Mouse (Mus musculus) MEL (cell line): Measurements from ENCODE around the gene Apoa5. TPM values are rescaled to one million over a fixed set of nuclear protein-coding genes. Genes with fewer than 3 reads are reported as not detected.

Experiments used
- DNase-seq: peaks from one replicate; pipeline ENCODE4 v3.0.0; 2011; ENCODE audit warnings: low read depth, low spot score
- H3K27ac ChIP-seq: 2 replicates; pipeline ENCODE4 v1.5.1; 2012; ENCODE audit warnings: low read depth, mild to moderate bottlenecking, control low read depth, low read length, moderate library complexity; ENCODE audit not compliant: control insufficient read depth
- H3K27me3 ChIP-seq, 2 experiments: fragments of 150-350 bp in 1 of 2; sonication (generic) in 1 of 2; 2 replicates each; pipeline ENCODE4 v1.6.1; 2012; ENCODE audit warnings: low read length in 2 of 2, mild to moderate bottlenecking in 2 of 2, improper control_type of control experiment in 1 of 2, moderate library complexity in 1 of 2; ENCODE audit not compliant: insufficient read depth in 2 of 2, control insufficient read depth in 1 of 2
- H3K36me3 ChIP-seq, 2 experiments: 2 replicates each; pipeline ENCODE4 v1.6.1; 2012 to 2014; ENCODE audit warnings: low read length in 2 of 2, improper control_type of control experiment in 1 of 2, inconsistent platforms in 1 of 2, mild to moderate bottlenecking in 1 of 2; ENCODE audit not compliant: insufficient read depth in 2 of 2, control insufficient read depth in 1 of 2
- H3K4me1 ChIP-seq, 2 experiments: fragments of 150-350 bp in 1 of 2; sonication (generic) in 1 of 2; 2 replicates each; pipeline ENCODE4 v1.6.1; 2012; ENCODE audit warnings: low read length in 2 of 2, improper control_type of control experiment in 1 of 2, mild to moderate bottlenecking in 1 of 2; ENCODE audit not compliant: insufficient read depth in 2 of 2, control insufficient read depth in 1 of 2
- H3K4me3 ChIP-seq, 2 experiments: fragments of 150-350 bp in 1 of 2; sonication (generic) in 1 of 2; 2 replicates each; pipeline ENCODE4 v1.5.1; 2012; ENCODE audit warnings: low read depth in 2 of 2, low read length in 2 of 2, mild to moderate bottlenecking in 2 of 2, moderate library complexity in 2 of 2, control low read depth in 1 of 2, improper control_type of control experiment in 1 of 2; ENCODE audit not compliant: control insufficient read depth in 1 of 2, insufficient read depth in 1 of 2
- H3K79me2 ChIP-seq: 2 replicates; pipeline ENCODE4 v1.6.1; 2012; ENCODE audit warnings: mild to moderate bottlenecking, low read length, moderate library complexity; ENCODE audit not compliant: control insufficient read depth, poor library complexity, insufficient read depth
- H3K9ac ChIP-seq: 2 replicates; pipeline ENCODE4 v1.6.1; 2012; ENCODE audit warnings: low read depth, mild to moderate bottlenecking, control low read depth, low read length, moderate library complexity; ENCODE audit not compliant: control insufficient read depth, poor library complexity, severe bottlenecking
- H3K9me3 ChIP-seq: fragments of 150-350 bp; sonication (generic); replicated peaks from 2 replicates; pipeline ENCODE4 v1.6.1; 2012; ENCODE audit warnings: mild to moderate bottlenecking, low read length, improper control_type of control experiment, moderate library complexity; ENCODE audit not compliant: insufficient read depth
- BHLHE40 ChIP-seq: IDR thresholded peaks from 2 replicates; pipeline ENCODE4 v1.6.1; 2012; ENCODE audit warnings: low read depth, mild to moderate bottlenecking, inconsistent platforms, low read length, improper control_type of control experiment, borderline replicate concordance
- CHD1 ChIP-seq: IDR thresholded peaks from 2 replicates; pipeline ENCODE4 v1.6.1; 2012; ENCODE audit warnings: low read depth, mild to moderate bottlenecking, inconsistent platforms, low read length, improper control_type of control experiment
- CHD2 ChIP-seq: IDR thresholded peaks from 2 replicates; pipeline ENCODE4 v1.6.1; 2011; ENCODE audit warnings: low read length, improper control_type of control experiment
- CTCF ChIP-seq, 3 experiments: IDR thresholded peaks in 2 of 3; conservative IDR thresholded peaks in 1 of 3; 2 replicates each; pipeline ENCODE4 v1.5.1; 2011 to 2012; ENCODE audit warnings: low read length in 3 of 3, low read depth in 2 of 3, mild to moderate bottlenecking in 2 of 3, improper control_type of control experiment in 1 of 3, inconsistent platforms in 1 of 3, mixed read lengths in 1 of 3, moderate library complexity in 1 of 3; ENCODE audit not compliant: control insufficient read depth in 1 of 3, insufficient read depth in 1 of 3, poor library complexity in 1 of 3, severe bottlenecking in 1 of 3
- E2F4 ChIP-seq: IDR thresholded peaks from 2 replicates; pipeline ENCODE4 v1.6.1; 2011; ENCODE audit warnings: low read depth, low read length, improper control_type of control experiment, borderline replicate concordance
- EP300 ChIP-seq, 2 experiments: IDR thresholded peaks; 2 replicates each; pipeline ENCODE4 v1.6.1; 2011; ENCODE audit warnings: improper control_type of control experiment in 2 of 2, low read length in 2 of 2, low read depth in 1 of 2, mild to moderate bottlenecking in 1 of 2
- GABPA ChIP-seq: IDR thresholded peaks from 2 replicates; pipeline ENCODE4 v1.6.1; 2012; ENCODE audit warnings: low read depth, mild to moderate bottlenecking, inconsistent platforms, low read length, improper control_type of control experiment, moderate library complexity
- HCFC1 ChIP-seq: IDR thresholded peaks from 2 replicates; pipeline ENCODE4 v1.6.1; 2012; ENCODE audit warnings: low read depth, mild to moderate bottlenecking, inconsistent platforms, low read length, improper control_type of control experiment, moderate library complexity
- JUND ChIP-seq: IDR thresholded peaks from 2 replicates; pipeline ENCODE4 v1.6.1; 2011; ENCODE audit warnings: low read depth, mild to moderate bottlenecking, improper control_type of control experiment, low read length
- KAT2A ChIP-seq: conservative IDR thresholded peaks from 2 replicates; pipeline ENCODE4 v1.6.1; 2012; ENCODE audit warnings: low read depth, low read length, improper control_type of control experiment, inconsistent platforms
- MAFK ChIP-seq: IDR thresholded peaks from 2 replicates; pipeline ENCODE4 v1.6.1; 2011; ENCODE audit warnings: low read depth, mild to moderate bottlenecking, low read length, improper control_type of control experiment, borderline replicate concordance
- MAX ChIP-seq: IDR thresholded peaks from 2 replicates; pipeline ENCODE4 v1.6.1; 2011; ENCODE audit warnings: low read length, improper control_type of control experiment
- MYB ChIP-seq: IDR thresholded peaks from 2 replicates; pipeline ENCODE4 v1.6.1; 2011; ENCODE audit warnings: mild to moderate bottlenecking, low read depth, low read length, improper control_type of control experiment
- MYC ChIP-seq: IDR thresholded peaks from 2 replicates; pipeline ENCODE4 v1.6.1; 2011; ENCODE audit warnings: low read depth, mild to moderate bottlenecking, low read length, improper control_type of control experiment, moderate library complexity
- NRF1 ChIP-seq: IDR thresholded peaks from 2 replicates; pipeline ENCODE4 v1.6.1; 2014; ENCODE audit warnings: low read depth, mild to moderate bottlenecking, inconsistent platforms, low read length, improper control_type of control experiment, moderate library complexity; ENCODE audit not compliant: poor library complexity, insufficient read depth, severe bottlenecking
- POLR2AphosphoS2 ChIP-seq: IDR thresholded peaks from 2 replicates; pipeline ENCODE4 v1.6.1; 2011; ENCODE audit warnings: low read length, improper control_type of control experiment
- POLR2AphosphoS5 ChIP-seq: IDR thresholded peaks from 2 replicates; pipeline ENCODE4 v1.6.1; 2012; ENCODE audit warnings: low read depth, borderline replicate concordance, mild to moderate bottlenecking, inconsistent platforms, low read length, moderate library complexity, mixed read lengths
- RAD21 ChIP-seq: IDR thresholded peaks from 2 replicates; pipeline ENCODE4 v1.6.1; 2011; ENCODE audit warnings: mild to moderate bottlenecking, low read depth, low read length, improper control_type of control experiment
- RCOR1 ChIP-seq: IDR thresholded peaks from 2 replicates; pipeline ENCODE4 v1.6.1; 2012; ENCODE audit warnings: low read depth, mild to moderate bottlenecking, inconsistent platforms, low read length, improper control_type of control experiment
- SIN3A ChIP-seq: IDR thresholded peaks from 2 replicates; pipeline ENCODE4 v1.6.1; 2012; ENCODE audit warnings: low read length, improper control_type of control experiment, inconsistent platforms
- SMC3 ChIP-seq: IDR thresholded peaks from 2 replicates; pipeline ENCODE4 v1.6.1; 2011; ENCODE audit warnings: low read depth, low read length, improper control_type of control experiment
- TAL1 ChIP-seq: IDR thresholded peaks from 2 replicates; pipeline ENCODE4 v1.6.1; 2012; ENCODE audit warnings: mild to moderate bottlenecking, inconsistent platforms, low read length, moderate library complexity, mixed read lengths
- TBP ChIP-seq: IDR thresholded peaks from 2 replicates; pipeline ENCODE4 v1.8.0; 2011; ENCODE audit warnings: low read depth, low read length, improper control_type of control experiment
- TCF12 ChIP-seq: IDR thresholded peaks from 2 replicates; pipeline ENCODE4 v1.6.1; 2014; ENCODE audit warnings: low read depth, mild to moderate bottlenecking, inconsistent platforms, low read length, improper control_type of control experiment, moderate library complexity
- UBTF ChIP-seq: IDR thresholded peaks from 2 replicates; pipeline ENCODE4 v1.6.1; 2012; ENCODE audit warnings: low read depth, mild to moderate bottlenecking, inconsistent platforms, low read length, improper control_type of control experiment, moderate library complexity, borderline replicate concordance; ENCODE audit not compliant: insufficient read depth
- USF2 ChIP-seq, 2 experiments: IDR thresholded peaks; 2 replicates each; pipeline ENCODE4 v1.6.1; 2011 to 2012; ENCODE audit warnings: improper control_type of control experiment in 2 of 2, low read length in 2 of 2, borderline replicate concordance in 1 of 2, inconsistent platforms in 1 of 2, low read depth in 1 of 2, mild to moderate bottlenecking in 1 of 2; ENCODE audit not compliant: insufficient read depth in 1 of 2
- ZKSCAN1 ChIP-seq: IDR thresholded peaks from 2 replicates; pipeline ENCODE4 v1.6.1; 2012; ENCODE audit warnings: low read depth, mild to moderate bottlenecking, inconsistent platforms, low read length, improper control_type of control experiment, moderate library complexity
- polyA plus RNA-seq, 2 experiments: library from polyadenylated mRNA; stranded (reverse) in 1 of 2; unstranded in 1 of 2; fragments of >175 nt in 1 of 2; fragments of >200 nt in 1 of 2; gene quantifications; 2 replicates each; pipeline versions ENCODE4 v1.2.1 to v1.2.4; 2012; ENCODE audit warnings: low replicate concordance in 2 of 2, low read depth in 1 of 2; ENCODE audit not compliant: insufficient read length in 2 of 2, insufficient read depth in 1 of 2, missing spikeins in 1 of 2
- total RNA-seq: library from RNA; depleted of rRNA; stranded (reverse); fragments of 300-350 nt; gene quantifications from 2 replicates; pipeline ENCODE4 v1.2.3, GENCODE M21; 2012

The Apoa5 gene
- total and polyA plus RNA-seq, 3 experiments: 0.04 TPM; not detected in 2

- Histone ChIP-seq H3K9me3 (no peaks in the 10 kb centered on the region), H3K27me3 (no peaks in the 10 kb centered on the region), H3K27ac (no peak within 1 kb of the TSS), H3K36me3 (no peaks in the 10 kb centered on the region), H3K4me1 (0 out of 4 replicates have a peak, but pooled peaks cover 0 to 3% of the 10 kb centered on the region in 2 experiments), H3K4me3 (no peak within 1 kb of the TSS), H3K79me2 (no peaks in the 10 kb centered on the region; the same call in 1 of the 2 replicates), H3K9ac (no peak within 1 kb of the TSS)
- TF ChIP-seq USF2 (IDR thresholded peaks at IDR 0.05; ENCODE audit: borderline replicate concordance in 1 of 2, insufficient read depth in 1 of 2, low read depth in 1 of 2, low read length in 2 of 2): no peak
- DNase-seq: no peak
Measured at GRCm38 (mm10) chr9:46235596-46235648, 33.0 kb upstream of the Apoa5 start, which contains the start of gene Apoc3. Apoc3 (minus strand) TSS chr9:46235636.

DNA sequence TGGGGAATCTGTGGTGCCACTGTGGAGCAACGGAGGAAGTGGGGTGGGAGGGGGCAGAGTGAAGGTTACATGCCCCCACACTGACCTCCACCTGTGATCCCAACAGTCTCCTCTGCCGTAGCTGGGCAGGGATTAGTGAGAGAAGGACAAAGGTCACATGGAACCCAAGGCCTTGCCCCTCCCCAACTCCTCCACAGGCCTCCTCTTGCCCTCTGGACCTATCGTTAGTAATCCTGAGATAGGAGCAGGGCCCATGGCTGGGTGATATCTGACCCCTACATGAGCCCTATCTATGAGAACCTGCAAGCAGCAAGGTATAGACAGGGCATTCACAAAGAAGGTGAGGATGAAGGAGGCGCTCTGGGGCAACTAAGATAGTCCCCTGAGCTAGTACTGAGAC, 32.8 kb upstream of the Apoa5 start:
- H3K4me1 ChIP-seq: 0 out of 4 replicates have a peak, but pooled peaks cover 0 to 3% of the 10 kb centered on the region in 2 experiments
- H3K9ac ChIP-seq: no peak overlapping the region
- no peaks in the 10 kb centered on the region; the same call in 1 of the 2 replicates for H3K79me2 ChIP-seq
- H3K36me3 ChIP-seq: no peaks in the 10 kb centered on the region
- DNase-seq: no peak
- no peak overlapping the region for H3K4me3 ChIP-seq
- TF ChIP-seq EP300 (IDR thresholded peaks at IDR 0.05; ENCODE audit: low read depth in 1 of 2, low read length in 2 of 2) (no peak), KAT2A (no peak), UBTF (no peak), TBP (no peak), GABPA (no peak), MAFK (no peak), MYC (no peak), CTCF (IDR thresholded peaks at IDR 0.05 in 2 of 3, conservative IDR thresholded peaks at IDR 0.05 in 1 of 3; ENCODE audit: control insufficient read depth in 1 of 3, insufficient read depth in 1 of 3, low read depth in 2 of 3, low read length in 3 of 3, poor library complexity in 1 of 3, severe bottlenecking in 1 of 3) (no peak), MYB (no peak), SIN3A (no peak), RCOR1 (no peak), TCF12 (no peak), CHD2 (no peak), RAD21 (no peak), MAX (no peak), E2F4 (no peak)
- H3K27me3 ChIP-seq: no peaks in the 10 kb centered on the region
- H3K9me3 ChIP-seq: no peaks in the 10 kb centered on the region
- no peak overlapping the region for H3K27ac ChIP-seq

GRCm38 (mm10) chr9:46238850-46239249, 29.6 kb upstream of the Apoa5 start:
- no peaks in the 10 kb centered on the region for H3K27me3 ChIP-seq
- TF ChIP-seq HCFC1 (no peak), JUND (no peak), TAL1 (no peak), MAX (no peak), TBP (no peak), CHD1 (no peak), ZKSCAN1 (no peak), POLR2AphosphoS5 (no peak), NRF1 (no peak), SMC3 (no peak), BHLHE40 (no peak), POLR2AphosphoS2 (no peak), CTCF (IDR thresholded peaks at IDR 0.05 in 2 of 3, conservative IDR thresholded peaks at IDR 0.05 in 1 of 3; ENCODE audit: control insufficient read depth in 1 of 3, insufficient read depth in 1 of 3, low read depth in 2 of 3, low read length in 3 of 3, poor library complexity in 1 of 3, severe bottlenecking in 1 of 3) (no peak)

More at GRCm38 (mm10) chr9:46238850-46239249, 29.6 kb upstream of the Apoa5 start:
- Histone ChIP-seq H3K79me2 (no peaks in the 10 kb centered on the region), H3K9ac (no peak overlapping the region), H3K27ac (no peak overlapping the region), H3K36me3 (no peaks in the 10 kb centered on the region), H3K9me3 (no peaks in the 10 kb centered on the region), H3K4me3 (no peak overlapping the region), H3K4me1 (no peaks in the 10 kb centered on the region)
- no peak for DNase-seq
